Mouse (Mus musculus) heart, postnatal 0 days (tissue): ENCODE measurements around the gene Shq1.
A peak's percentile ranks its signal among the peaks of the same experiment; 100 is the strongest.

ENCODE experiments used
- CTCF ChIP-seq: IDR thresholded peaks from 2 replicates; pipeline ENCODE4 v1.5.1; 2016; ENCODE audit warnings: antibody characterized with exemption, control low read depth, low read depth
- EP300 ChIP-seq: IDR thresholded peaks from 2 replicates; pipeline ENCODE4 v1.6.1; 2016; ENCODE audit warnings: antibody characterized with exemption, low read depth

DNA sequence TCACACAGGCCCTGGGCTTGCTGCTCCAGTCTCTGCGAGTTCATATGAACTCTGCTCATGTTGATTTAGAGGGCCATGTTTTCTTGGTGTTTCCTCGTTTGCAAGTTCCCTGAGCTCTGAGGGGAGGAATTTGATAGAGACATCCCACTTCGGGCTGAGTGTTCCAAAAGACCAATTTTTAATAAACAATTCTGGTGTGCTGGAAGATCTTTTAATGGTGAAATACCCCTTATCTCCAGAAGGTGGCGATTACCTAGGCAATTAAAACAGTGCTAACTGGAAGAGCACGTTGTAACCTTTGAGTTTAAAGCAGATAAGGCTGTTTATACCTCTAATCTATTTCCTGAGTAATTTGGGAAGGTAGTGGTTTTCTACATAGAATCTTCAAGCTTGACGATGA lies 4.0 kb upstream of the Shq1 start:
- TF ChIP-seq CTCF (peak; percentile 62), EP300 (no peak)
